Mouse (Mus musculus) frontal cortex, adult 2 months (tissue): ENCODE results near the gene Atp6v0c. TPM values are rescaled to one million over a fixed set of nuclear protein-coding genes. Genes with fewer than 3 reads are reported as not detected.

Experiments used
- DNase-seq, 2 experiments: peaks; one replicate each; pipeline ENCODE4 v3.0.0; 2022; ENCODE audit warnings: low spot score in 1 of 2; ENCODE audit errors: extremely low spot score in 1 of 2
- polyA plus RNA-seq: library from polyadenylated mRNA; depleted of rRNA; stranded (reverse); fragments of >200 nt; gene quantifications from 2 replicates; pipeline ENCODE4 v1.2.3, GENCODE M21; 2012; rRNA removed

The Atp6v0c gene
- polyA plus RNA-seq, 1 experiment, result 2,732 TPM

DNA sequence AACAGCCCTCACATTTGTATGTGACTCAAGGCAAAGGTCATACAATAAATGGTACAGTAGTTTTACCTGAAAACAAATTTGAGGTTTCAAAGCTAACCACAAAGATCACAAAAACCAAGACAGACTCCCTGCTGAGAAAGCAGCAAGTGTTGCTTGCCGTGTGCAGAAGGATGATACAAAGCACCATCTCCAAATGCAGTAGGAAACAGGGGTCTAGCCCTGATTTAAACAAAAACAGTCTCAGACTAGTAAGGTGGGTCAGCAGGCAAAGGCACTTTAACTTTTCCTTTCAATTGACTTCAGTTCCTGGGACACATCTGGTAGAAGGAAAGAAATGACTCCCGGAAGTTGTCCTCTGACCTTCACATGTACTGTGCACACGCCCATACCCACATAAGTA lies 42.7 kb downstream of the Atp6v0c start:
- DNase-seq, result no peak

DNA sequence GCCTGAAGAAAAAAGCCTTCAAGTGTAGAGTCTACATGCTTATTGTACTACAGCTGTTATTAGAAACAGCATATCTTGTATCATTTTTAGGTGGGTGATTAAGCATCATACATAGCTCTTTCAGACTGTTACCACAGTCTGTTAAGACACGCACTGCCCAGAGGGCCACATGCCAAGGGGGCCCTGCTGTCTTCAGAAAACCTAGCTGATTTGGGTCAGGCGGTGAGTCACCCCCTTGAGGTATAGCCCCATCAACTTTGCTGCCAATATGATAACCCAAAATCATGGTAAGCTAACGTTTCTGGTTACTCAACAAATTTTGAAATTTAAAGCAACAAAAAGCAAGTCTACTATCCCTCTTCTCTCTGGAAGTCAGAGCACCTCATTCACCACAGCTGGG lies 50.1 kb downstream of the Atp6v0c start:
- DNase-seq, result no peak

Other genes with a start within 250 kb of the Atp6v0c start
- not detected in 2 replicates for gene Sbp, start 228.0 kb downstream of the Atp6v0c start, polyA plus RNA-seq
- not detected in 2 replicates for gene Sbpl, start 214.4 kb downstream of the Atp6v0c start, polyA plus RNA-seq
- 1.0 and 4.4 TPM in 2 replicates for gene Prss30, start 189.1 kb downstream of the Atp6v0c start, polyA plus RNA-seq
- gene Prss22, start 171.6 kb downstream of the Atp6v0c start, polyA plus RNA-seq, result 1.4 and 1.8 TPM in 2 replicates
- not detected in 2 replicates for gene Prss27, start 131.6 kb downstream of the Atp6v0c start, polyA plus RNA-seq
- gene Kctd5, start 96.2 kb downstream of the Atp6v0c start, polyA plus RNA-seq, result 29.0 and 29.8 TPM in 2 replicates
- 40.4 and 40.9 TPM in 2 replicates for gene Pdpk1, start 18.8 kb downstream of the Atp6v0c start, polyA plus RNA-seq
- 38.9 and 39.1 TPM in 2 replicates for gene Amdhd2, start 5.9 kb downstream of the Atp6v0c start, polyA plus RNA-seq
- gene Tbc1d24, start 35.9 kb upstream of the Atp6v0c start, polyA plus RNA-seq, result 48.3 and 56.9 TPM in 2 replicates
- gene Ntn3, start 39.8 kb upstream of the Atp6v0c start, polyA plus RNA-seq, result 7.4 and 9.1 TPM in 2 replicates
- gene Tedc2, start 51.1 kb upstream of the Atp6v0c start, polyA plus RNA-seq, result 18.6 and 19.1 TPM in 2 replicates
- 3.3 and 4.4 TPM in 2 replicates for gene Ccnf, start 81.8 kb upstream of the Atp6v0c start, polyA plus RNA-seq
- 0.90 and 1.0 TPM in 2 replicates for gene Abca17, start 181.4 kb upstream of the Atp6v0c start, polyA plus RNA-seq
- 44.7 and 47.6 TPM in 2 replicates for gene Abca3, start 182.2 kb upstream of the Atp6v0c start, polyA plus RNA-seq
- gene Rnps1, start 244.9 kb upstream of the Atp6v0c start, polyA plus RNA-seq, result 269 and 276 TPM in 2 replicates